Mouse (Mus musculus) CH12.LX (cell line): ENCODE data around the gene Tmc8. TPM values are rescaled to one million over a fixed set of nuclear protein-coding genes. Genes with fewer than 3 reads are reported as not detected.

Experiments used
- DNase-seq: peaks from one replicate; pipeline ENCODE4 v3.0.0-alpha.2; 2013; ENCODE audit errors: extremely low read depth
- H3K27ac ChIP-seq: 2 replicates; pipeline ENCODE4 v1.5.1; 2012; ENCODE audit warnings: low read depth, mild to moderate bottlenecking, control low read depth, moderate library complexity; ENCODE audit not compliant: insufficient read depth
- H3K27me3 ChIP-seq: replicated peaks from 2 replicates; pipeline ENCODE3; 2012; ENCODE audit warnings: inconsistent platforms
- H3K36me3 ChIP-seq, 2 experiments: replicated peaks in 1 of 2; 2 replicates each; pipeline versions ENCODE3 to v1.6.1; 2012; ENCODE audit warnings: inconsistent platforms in 1 of 2, low read length in 1 of 2, mild to moderate bottlenecking in 1 of 2, mixed read lengths in 1 of 2, moderate library complexity in 1 of 2; ENCODE audit not compliant: control insufficient read depth in 1 of 2, insufficient read depth in 1 of 2
- H3K4me1 ChIP-seq, 2 experiments: 2 replicates each; pipeline ENCODE4 v1.6.1; 2012; ENCODE audit warnings: inconsistent platforms in 1 of 2, moderate library complexity in 1 of 2; ENCODE audit not compliant: insufficient read depth in 2 of 2, control insufficient read depth in 1 of 2
- H3K4me2 ChIP-seq: 2 replicates; pipeline ENCODE4 v1.6.1; 2012; ENCODE audit warnings: low read depth, mild to moderate bottlenecking, control low read depth; ENCODE audit not compliant: poor library complexity, insufficient read depth, severe bottlenecking
- H3K4me3 ChIP-seq, 3 experiments: fragments of 150-350 bp in 1 of 3; sonication (generic) in 1 of 3; replicated peaks in 1 of 3; 2 replicates each; pipeline versions ENCODE3 to v1.5.1; 2011 to 2012; ENCODE audit warnings: low read depth in 2 of 3, low read length in 2 of 3, mild to moderate bottlenecking in 2 of 3, moderate library complexity in 2 of 3, control low read depth in 1 of 3, improper control_type of control experiment in 1 of 3, inconsistent platforms in 1 of 3, mixed read lengths in 1 of 3; ENCODE audit not compliant: poor library complexity in 1 of 3
- H3K79me2 ChIP-seq: replicated peaks from 2 replicates; pipeline ENCODE4 v1.6.1; 2012; ENCODE audit warnings: mild to moderate bottlenecking, moderate library complexity; ENCODE audit not compliant: control insufficient read depth, poor library complexity, insufficient read depth, severe bottlenecking; ENCODE audit errors: extremely low read depth
- H3K9ac ChIP-seq: 2 replicates; pipeline ENCODE4 v1.6.1; 2012; ENCODE audit warnings: low read depth, mild to moderate bottlenecking, control low read depth, moderate library complexity; ENCODE audit not compliant: insufficient read depth
- H3K9me3 ChIP-seq: replicated peaks from 2 replicates; pipeline ENCODE3; 2012; ENCODE audit warnings: low read length, inconsistent platforms, mixed read lengths
- BHLHE40 ChIP-seq: IDR thresholded peaks from 2 replicates; pipeline ENCODE4 v1.6.1; 2011; ENCODE audit warnings: mild to moderate bottlenecking, low read depth, low read length, improper control_type of control experiment
- CHD1 ChIP-seq: IDR thresholded peaks from 2 replicates; pipeline ENCODE4 v1.6.1; 2012; ENCODE audit warnings: low read depth, low read length, improper control_type of control experiment, inconsistent platforms
- CHD2 ChIP-seq: IDR thresholded peaks from 2 replicates; pipeline ENCODE4 v1.6.1; 2011; ENCODE audit warnings: low read length, improper control_type of control experiment
- CTCF ChIP-seq, 2 experiments: IDR thresholded peaks in 1 of 2; conservative IDR thresholded peaks in 1 of 2; 2 replicates each; pipeline ENCODE4 v1.5.1; 2011 to 2012; ENCODE audit warnings: low read depth in 2 of 2, low read length in 2 of 2, improper control_type of control experiment in 1 of 2, inconsistent platforms in 1 of 2, mild to moderate bottlenecking in 1 of 2, moderate library complexity in 1 of 2
- ELF1 ChIP-seq: IDR thresholded peaks from 2 replicates; pipeline ENCODE4 v1.6.1; 2014; ENCODE audit warnings: low read depth, mild to moderate bottlenecking, inconsistent platforms, low read length, improper control_type of control experiment
- EP300 ChIP-seq: IDR thresholded peaks from 2 replicates; pipeline ENCODE4 v1.6.1; 2011; ENCODE audit warnings: low read length, improper control_type of control experiment
- ETS1 ChIP-seq: conservative IDR thresholded peaks from 2 replicates; pipeline ENCODE4 v1.6.1; 2012; ENCODE audit warnings: low read depth, mild to moderate bottlenecking, inconsistent platforms, low read length, improper control_type of control experiment, moderate library complexity
- GABPA ChIP-seq: IDR thresholded peaks from 2 replicates; pipeline ENCODE4 v1.6.1; 2012; ENCODE audit warnings: low read depth, low read length, improper control_type of control experiment, inconsistent platforms; ENCODE audit not compliant: insufficient replicate concordance
- HCFC1 ChIP-seq: IDR thresholded peaks from 2 replicates; pipeline ENCODE4 v1.6.1; 2012; ENCODE audit warnings: low read depth, mild to moderate bottlenecking, inconsistent platforms, low read length, improper control_type of control experiment
- IRF4 ChIP-seq: IDR thresholded peaks from 2 replicates; pipeline ENCODE4 v1.6.1; 2014; ENCODE audit warnings: low read depth, mild to moderate bottlenecking, inconsistent platforms, low read length, improper control_type of control experiment
- JUN ChIP-seq: IDR thresholded peaks from 2 replicates; pipeline ENCODE4 v1.6.1; 2011; ENCODE audit warnings: low read depth, mild to moderate bottlenecking, low read length, improper control_type of control experiment, moderate library complexity; ENCODE audit not compliant: insufficient read depth
- JUND ChIP-seq: conservative IDR thresholded peaks from 2 replicates; pipeline ENCODE4 v1.6.1; 2011; ENCODE audit warnings: low read depth, low read length, improper control_type of control experiment
- KAT2A ChIP-seq: IDR thresholded peaks from 2 replicates; pipeline ENCODE4 v1.6.1; 2012; ENCODE audit warnings: low read length, improper control_type of control experiment, inconsistent platforms; ENCODE audit not compliant: insufficient replicate concordance
- MAFK ChIP-seq: IDR thresholded peaks from 2 replicates; pipeline ENCODE4 v1.6.1; 2011; ENCODE audit warnings: low read length, improper control_type of control experiment; ENCODE audit not compliant: insufficient replicate concordance
- MAX ChIP-seq: IDR thresholded peaks from 2 replicates; pipeline ENCODE4 v1.6.1; 2011; ENCODE audit warnings: low read length, improper control_type of control experiment
- MAZ ChIP-seq: IDR thresholded peaks from 2 replicates; pipeline ENCODE4 v1.6.1; 2012; ENCODE audit warnings: low read depth, mild to moderate bottlenecking, inconsistent platforms, low read length, improper control_type of control experiment, moderate library complexity
- MEF2A ChIP-seq: IDR thresholded peaks from 2 replicates; pipeline ENCODE4 v1.6.1; 2014; ENCODE audit warnings: low read depth, mild to moderate bottlenecking, inconsistent platforms, low read length, improper control_type of control experiment, borderline replicate concordance
- MXI1 ChIP-seq: IDR thresholded peaks from 2 replicates; pipeline ENCODE4 v1.6.1; 2011; ENCODE audit warnings: mild to moderate bottlenecking, low read depth, low read length, improper control_type of control experiment
- MYC ChIP-seq: IDR thresholded peaks from 2 replicates; pipeline ENCODE4 v1.6.1; 2011; ENCODE audit warnings: low read depth, mild to moderate bottlenecking, improper control_type of control experiment, low read length
- NELFE ChIP-seq: IDR thresholded peaks from 2 replicates; pipeline ENCODE4 v1.6.1; 2011; ENCODE audit warnings: low read depth, low read length, improper control_type of control experiment
- NRF1 ChIP-seq: IDR thresholded peaks from 2 replicates; pipeline ENCODE4 v1.6.1; 2014; ENCODE audit warnings: low read depth, mild to moderate bottlenecking, inconsistent platforms, low read length, improper control_type of control experiment, moderate library complexity
- POLR2A ChIP-seq: IDR thresholded peaks from 2 replicates; pipeline ENCODE4 v1.6.1; 2011; ENCODE audit warnings: low read depth, mild to moderate bottlenecking, improper control_type of control experiment, low read length
- RAD21 ChIP-seq: IDR thresholded peaks from 2 replicates; pipeline ENCODE4 v1.6.1; 2011; ENCODE audit warnings: low read depth, mild to moderate bottlenecking, low read length, improper control_type of control experiment, moderate library complexity
- SIN3A ChIP-seq: IDR thresholded peaks from 2 replicates; pipeline ENCODE4 v1.6.1; 2012; ENCODE audit warnings: low read length, improper control_type of control experiment, inconsistent platforms
- SMC3 ChIP-seq: IDR thresholded peaks from 2 replicates; pipeline ENCODE4 v1.6.1; 2011; ENCODE audit warnings: low read depth, low read length, improper control_type of control experiment
- TBP ChIP-seq: conservative IDR thresholded peaks from 2 replicates; pipeline ENCODE4 v1.6.1; 2011; ENCODE audit warnings: low read depth, low read length, improper control_type of control experiment
- TCF12 ChIP-seq: IDR thresholded peaks from 2 replicates; pipeline ENCODE4 v1.6.1; 2014; ENCODE audit warnings: low read depth, mild to moderate bottlenecking, inconsistent platforms, low read length, improper control_type of control experiment
- UBTF ChIP-seq: IDR thresholded peaks from 2 replicates; pipeline ENCODE4 v1.6.1; 2012; ENCODE audit warnings: low read depth, mild to moderate bottlenecking, inconsistent platforms, low read length, improper control_type of control experiment, moderate library complexity
- USF1 ChIP-seq: IDR thresholded peaks from 2 replicates; pipeline ENCODE4 v1.6.1; 2014; ENCODE audit warnings: low read depth, mild to moderate bottlenecking, inconsistent platforms, low read length, improper control_type of control experiment
- USF2 ChIP-seq: conservative IDR thresholded peaks from 2 replicates; pipeline ENCODE4 v1.6.1; 2011; ENCODE audit warnings: low read depth, low read length, improper control_type of control experiment
- ZC3H11A ChIP-seq: IDR thresholded peaks from 2 replicates; pipeline ENCODE4 v1.6.1; 2012; ENCODE audit warnings: low read depth, mild to moderate bottlenecking, inconsistent platforms, low read length, improper control_type of control experiment
- ZKSCAN1 ChIP-seq: IDR thresholded peaks from 2 replicates; pipeline ENCODE4 v1.6.1; 2012; ENCODE audit warnings: low read depth, inconsistent platforms, low read length, improper control_type of control experiment, borderline replicate concordance
- ZNF384 ChIP-seq: IDR thresholded peaks from 2 replicates; pipeline ENCODE4 v1.6.1; 2012; ENCODE audit warnings: low read depth, low read length, improper control_type of control experiment, inconsistent platforms
- dilution Hi-C: fragments of 300-500 bp; cut with MboI; formaldehyde crosslinking; loops from 2 replicates; pipeline ENCODE4 v1.14.3; 2020; ENCODE audit warnings: low sequenced_read_pairs; ENCODE audit not compliant: extremely low pct_unique_long_range_greater_than_20kb, extremely low pct_ligation_motif_present
- in situ Hi-C: fragments of 300-500 bp; cut with MboI; formaldehyde crosslinking; loops from 3 replicates; pipeline ENCODE4 v1.14.3; 2019; ENCODE audit warnings: low sequenced_read_pairs, low pct_ligation_motif_present, low pct_unique_long_range_greater_than_20kb, mixed read lengths
- polyA plus RNA-seq: library from polyadenylated mRNA; unstranded; fragments of >175 nt; gene quantifications from 2 replicates; pipeline ENCODE4 v1.2.1, GENCODE M21; 2012; ENCODE audit warnings: low read depth; ENCODE audit not compliant: insufficient read length
- total RNA-seq, 2 experiments: library from RNA; depleted of rRNA; stranded (reverse); fragments of 300-350 nt in 1 of 2; fragments of >200 nt in 1 of 2; gene quantifications; 2 replicates each; pipeline ENCODE4 v1.2.3; 2012 to 2014

The Tmc8 gene
- total and polyA plus RNA-seq, 3 experiments: 2.2 to 9.8 (median 6.1) TPM

- H3K79me2 ChIP-seq: no peaks in the 10 kb centered on the region
- H3K4me2 ChIP-seq: peak overlapping the region; percentile 84
- peaks cover 21 to 66% of the 10 kb centered on the region in 2 experiments for H3K4me1 ChIP-seq
- peaks cover 0 to 21% of the 10 kb centered on the region in 2 experiments for H3K36me3 ChIP-seq
- H3K27me3 ChIP-seq: no peaks in the 10 kb centered on the region
- peak overlapping the region; percentile 22 to 45 (median 27) for H3K4me3 ChIP-seq
- H3K9ac ChIP-seq: peak overlapping the region; percentile 39
- dilution Hi-C loops: no loop called here
- TF ChIP-seq MAFK: no peak
- TF ChIP-seq CHD2: peak; percentile 67
- no peak for TF ChIP-seq ZKSCAN1
- peak; percentile 45; the same call in 1 of the 2 replicates for TF ChIP-seq UBTF
- no peak for TF ChIP-seq JUN
- 0 out of 2 replicates have a peak, but pooled peaks have one; percentile 13 for TF ChIP-seq TBP
- TF ChIP-seq KAT2A: 0 out of 2 replicates have a peak, but pooled peaks have one; percentile 40
- peak; percentile 62 for TF ChIP-seq IRF4
- peak; percentile 61 for TF ChIP-seq TCF12
- 0 out of 2 replicates have a peak, but pooled peaks have one; percentile 17 for TF ChIP-seq JUND
- peak; percentile 54 for TF ChIP-seq MXI1
- peak; percentile 39; the same call in 1 of the 2 replicates for TF ChIP-seq HCFC1
- peak; percentile 1; the same call in 1 of the 2 replicates for TF ChIP-seq ZC3H11A
- TF ChIP-seq GABPA: no peak
- peak; percentile 40 for TF ChIP-seq RAD21
- TF ChIP-seq USF2: no peak
- peak; percentile 58; the same call in 1 of the 2 replicates for TF ChIP-seq MYC
- TF ChIP-seq POLR2A: peak; percentile 43; the same call in 1 of the 2 replicates
- peak; percentile 63 for TF ChIP-seq ELF1
- no peak for TF ChIP-seq USF1
- 0 out of 2 replicates have a peak, but pooled peaks have one; percentile 22 for TF ChIP-seq MAZ
- 0 out of 2 replicates have a peak, but pooled peaks have one; percentile 25 for TF ChIP-seq MEF2A
- TF ChIP-seq BHLHE40: no peak; the same call in 1 of the 2 replicates
- peak; percentile 49 to 79; a peak in 3 of 4 replicates for TF ChIP-seq CTCF (conservative IDR thresholded peaks at IDR 0.05 in 1 of 2, IDR thresholded peaks at IDR 0.05 in 1 of 2; ENCODE audit: low read depth in 2 of 2, low read length in 2 of 2)
- TF ChIP-seq CHD1: 0 out of 2 replicates have a peak, but pooled peaks have one; percentile 52
- TF ChIP-seq ZNF384: peak; percentile 35; the same call in 1 of the 2 replicates
- peak; percentile 61 for TF ChIP-seq SMC3
- no peak; the same call in 1 of the 2 replicates for TF ChIP-seq SIN3A
- TF ChIP-seq NRF1: 0 out of 2 replicates have a peak, but pooled peaks have one; percentile 22
- 0 out of 2 replicates have a peak, but pooled peaks have one; percentile 43 for TF ChIP-seq EP300
- TF ChIP-seq ETS1: peak; percentile 31; the same call in 1 of the 2 replicates
- TF ChIP-seq NELFE: peak; percentile 63; the same call in 1 of the 2 replicates
- TF ChIP-seq MAX: peak; percentile 78
- in situ Hi-C loops: loop anchor here (5.0 kb wide), 1 partner anchor 36 kb away; the partner anchor contains the start of genes Afmid and Tk1
- no peaks in the 10 kb centered on the region for H3K9me3 ChIP-seq
- H3K27ac ChIP-seq: peak overlapping the region; percentile 61
- peak; percentile 75 for DNase-seq
These were observed 9.0 kb downstream of the Tmc8 start for GRCm38 (mm10) chr11:117790703-117791440.
